Mouse (Mus musculus) embryonic stem cell, embryonic (primary cell): ENCODE results near the gene Hjurp.

Source experiments
- CTCF ChIA-PET, 4 experiments: fragments of 300-600 bp in 2 of 4; fragments of 350-600 bp in 2 of 4; sonication (Branson Sonifier 250); formaldehyde crosslinking; loops; one replicate each; lab custom pipeline; 2022; ENCODE audit warnings: inconsistent platforms in 2 of 4; lab: Charles Lee
- POLR2A ChIA-PET, 4 experiments: fragments of 300-600 bp in 2 of 4; fragments of 350-600 bp in 2 of 4; sonication (Branson Sonifier 250); formaldehyde crosslinking; loops; one replicate each; lab custom pipeline; 2022; ENCODE audit warnings: antibody characterized with exemption in 4 of 4, inconsistent platforms in 1 of 4; lab: Charles Lee

Hjurp gene

GRCm38 (mm10) chr1:88276524-88277097, 822 bp downstream of the Hjurp start:
- CTCF ChIA-PET: interaction anchor here in 3 of 4 experiments (1.4 to 5.8 kb wide), 10 partner anchors 10 to 39 kb away, joined by 3 to 36 read pairs (median 11); no protein-coding TSS in a partner anchor
- POLR2A ChIA-PET: interaction anchor here in 3 of 4 experiments (0.6 to 8.4 kb wide), 17 partner anchors 8 to 56 kb away, joined by 3 to 203 read pairs (median 5); no protein-coding TSS in a partner anchor

- CTCF ChIA-PET: interaction anchor here in 2 of 4 experiments (1.3 to 5.8 kb wide), 4 partner anchors 9 to 14 kb away, joined by 3 to 36 read pairs (median 21); no protein-coding TSS in a partner anchor
Observed at GRCm38 (mm10) chr1:88275698-88276523, 1.5 kb downstream of the Hjurp start.

GRCm38 (mm10) chr1:88275078-88275680, 2.3 kb downstream of the Hjurp start:
- POLR2A ChIA-PET: interaction anchor here in 3 of 4 experiments (0.7 to 8.4 kb wide), 12 partner anchors 9 to 352 kb away, joined by 3 to 203 read pairs (median 4); partner anchors contain the start of gene Ugt1a1 (in 1 of the 3)
- CTCF ChIA-PET: interaction anchor here in 3 of 4 experiments (0.7 to 5.8 kb wide), 7 partner anchors 8 to 338 kb away, joined by 3 to 36 read pairs (median 3); no protein-coding TSS in a partner anchor

More at GRCm38 (mm10) chr1:88275698-88276523, 1.5 kb downstream of the Hjurp start:
- POLR2A ChIA-PET: interaction anchor here in 2 of 4 experiments (1.0 to 8.4 kb wide), 7 partner anchors 8 to 31 kb away, joined by 3 to 203 read pairs (median 10); no protein-coding TSS in a partner anchor

GRCm38 (mm10) chr1:88274371-88275077, 2.9 kb downstream of the Hjurp start:
- ChIA-PET POLR2A (interaction anchor here in 3 of 4 experiments (0.7 to 8.4 kb wide), 12 partner anchors 9 to 352 kb away, joined by 3 to 203 read pairs (median 4); partner anchors contain the start of gene Ugt1a1 (in 1 of the 3)), CTCF (interaction anchor here in 3 of 4 experiments (0.7 to 5.8 kb wide), 9 partner anchors 9 to 338 kb away, joined by 3 to 36 read pairs (median 3); no protein-coding TSS in a partner anchor)

- ChIA-PET POLR2A (interaction anchor here in 3 of 4 experiments (0.6 to 8.4 kb wide), 11 partner anchors 8 to 351 kb away, joined by 3 to 203 read pairs (median 4); partner anchors contain the start of gene Ugt1a1 (in 1 of the 3)), CTCF (interaction anchor here in 2 of 4 experiments (0.7 to 5.8 kb wide), 4 partner anchors 11 to 16 kb away, joined by 3 to 36 read pairs (median 6); no protein-coding TSS in a partner anchor)
Observed at GRCm38 (mm10) chr1:88273832-88274231, 3.6 kb downstream of the Hjurp start.

GRCm38 (mm10) chr1:88273326-88273725, 4.1 kb downstream of the Hjurp start:
- CTCF ChIA-PET: interaction anchor here in 3 of 4 experiments (1.2 to 5.8 kb wide), 4 partner anchors 11 to 14 kb away, joined by 3 to 36 read pairs (median 6); no protein-coding TSS in a partner anchor
- POLR2A ChIA-PET: interaction anchor here in 3 of 4 experiments (0.6 to 8.4 kb wide), 7 partner anchors 8 to 27 kb away, joined by 3 to 203 read pairs (median 4); no protein-coding TSS in a partner anchor

GRCm38 (mm10) chr1:88272851-88273250, 4.6 kb downstream of the Hjurp start:
- CTCF ChIA-PET: interaction anchor here in 3 of 4 experiments (1.1 to 5.8 kb wide), 6 partner anchors 12 to 17 kb away, joined by 3 to 36 read pairs (median 4); no protein-coding TSS in a partner anchor
- POLR2A ChIA-PET: interaction anchor here in 2 of 4 experiments (1.3 to 8.4 kb wide), 3 partner anchors 12 to 24 kb away, joined by 4 to 203 read pairs (median 119); no protein-coding TSS in a partner anchor

- CTCF ChIA-PET: interaction anchor here in 3 of 4 experiments (0.5 to 1.2 kb wide), 5 partner anchors 18 to 157 kb away, joined by 3 to 5 read pairs (median 3); no protein-coding TSS in a partner anchor
- POLR2A ChIA-PET: interaction anchor here in 3 of 4 experiments (0.6 to 10.1 kb wide), 5 partner anchors 8 to 424 kb away, joined by 4 to 143 read pairs (median 4); partner anchors contain the start of genes Hjurp (in 2 of the 3) and Trpm8 (in 2 of the 3)
Observed at GRCm38 (mm10) chr1:88269539-88270309, 7.7 kb downstream of the Hjurp start.

- POLR2A ChIA-PET: interaction anchor here in 2 of 4 experiments (1.1 to 10.1 kb wide), 4 partner anchors 9 to 16 kb away, joined by 4 to 143 read pairs (median 5); partner anchors contain the start of genes Hjurp (in 2 of the 2) and Trpm8 (in 2 of the 2)
- CTCF ChIA-PET: interaction anchor here in 3 of 4 experiments (0.7 to 1.2 kb wide), 4 partner anchors 9 to 20 kb away, joined by 3 to 5 read pairs (median 3); partner anchors contain the start of genes Hjurp (in 2 of the 3) and Trpm8 (in 2 of the 3)
Observed at GRCm38 (mm10) chr1:88268070-88268469, 9.4 kb downstream of the Hjurp start.

- POLR2A ChIA-PET: interaction anchor here in 2 of 4 experiments (0.6 to 15.1 kb wide), 6 partner anchors 7 to 98 kb away, joined by 3 to 203 read pairs (median 62); partner anchors contain the start of genes Hjurp (in 2 of the 2) and Trpm8 (in 2 of the 2)
- CTCF ChIA-PET: interaction anchor here in 1 of 4 experiments (1.8 kb wide), 1 partner anchor 10 kb away, joined by 5 read pairs; the partner anchor contains the start of gene Trpm8
Observed at GRCm38 (mm10) chr1:88267489-88267888, 9.9 kb downstream of the Hjurp start.

GRCm38 (mm10) chr1:88266123-88266522, 11.3 kb downstream of the Hjurp start:
- CTCF ChIA-PET: interaction anchor here in 3 of 4 experiments (1.0 to 5.4 kb wide), 11 partner anchors 10 to 36 kb away, joined by 3 to 29 read pairs (median 5); partner anchors contain the start of genes Trpm8 (in 2 of the 3) and Hjurp (in 1 of the 3)
- POLR2A ChIA-PET: interaction anchor here (0.6 to 15.1 kb wide), 14 partner anchors 8 to 342 kb away, joined by 3 to 203 read pairs (median 4); partner anchors contain the start of genes Hjurp (in 3 of the 4) and Trpm8 (in 3 of the 4)

GRCm38 (mm10) chr1:88264869-88265240, 12.6 kb downstream of the Hjurp start:
- ChIA-PET POLR2A (interaction anchor here (0.7 to 15.1 kb wide), 13 partner anchors 8 to 45 kb away, joined by 3 to 203 read pairs (median 4); partner anchors contain the start of genes Hjurp (in 2 of the 4) and Trpm8 (in 2 of the 4)), CTCF (interaction anchor here in 3 of 4 experiments (0.8 to 5.4 kb wide), 8 partner anchors 8 to 25 kb away, joined by 3 to 29 read pairs (median 6); partner anchors contain the start of genes Hjurp (in 1 of the 3) and Trpm8 (in 1 of the 3))

GRCm38 (mm10) chr1:88264237-88264868, 13.1 kb downstream of the Hjurp start:
- CTCF ChIA-PET: interaction anchor here in 2 of 4 experiments (1.4 to 5.4 kb wide), 2 partner anchors 21 kb away, joined by 4 to 29 read pairs; no protein-coding TSS in a partner anchor
- POLR2A ChIA-PET: interaction anchor here in 3 of 4 experiments (1.1 to 15.1 kb wide), 8 partner anchors 8 to 38 kb away, joined by 3 to 203 read pairs (median 6); partner anchors contain the start of genes Hjurp (in 3 of the 3) and Trpm8 (in 3 of the 3)

GRCm38 (mm10) chr1:88263778-88264177, 13.7 kb downstream of the Hjurp start:
- ChIA-PET POLR2A (interaction anchor here in 3 of 4 experiments (1.1 to 15.1 kb wide), 7 partner anchors 11 to 38 kb away, joined by 3 to 203 read pairs (median 8); partner anchors contain the start of genes Hjurp (in 3 of the 3) and Trpm8 (in 3 of the 3)), CTCF (interaction anchor here in 2 of 4 experiments (1.4 to 5.4 kb wide), 2 partner anchors 21 kb away, joined by 4 to 29 read pairs; no protein-coding TSS in a partner anchor)
